Mouse (Mus musculus) fibroblast of lung, adult 2 months (primary cell): ENCODE measurements around the gene Mybpc3.

Experiments
- DNase-seq: peaks from one replicate; pipeline ENCODE4 v3.0.0-alpha.2; 2011; ENCODE audit warnings: low read depth

Mybpc3 gene

GRCm38 (mm10) chr2:91121497-91121896 lies 3.6 kb downstream of the Mybpc3 start:
- DNase-seq: no peak

DNA sequence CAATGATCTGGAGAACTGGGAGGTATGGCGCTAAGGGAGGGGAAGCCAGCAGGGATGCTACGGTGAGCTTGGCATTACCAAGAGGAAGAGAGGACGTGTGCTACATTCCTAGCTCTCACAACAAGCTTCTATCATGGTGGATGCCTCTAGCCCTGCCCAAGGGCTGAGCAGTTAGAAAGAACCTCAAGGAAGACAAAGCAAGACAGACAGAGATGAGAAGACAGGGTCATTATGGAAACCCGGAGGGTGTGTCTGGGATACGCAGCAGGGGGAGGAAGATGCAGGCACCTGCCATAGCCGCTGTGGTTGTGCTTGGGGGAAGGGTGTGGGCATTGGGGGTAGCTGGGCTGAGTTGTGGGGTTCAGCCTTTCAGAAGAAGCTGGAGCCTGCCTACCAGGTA lies 5.6 kb downstream of the Mybpc3 start:
- DNase-seq: no peak

- no peak for DNase-seq
Measured at GRCm38 (mm10) chr2:91125101-91125500, 7.2 kb downstream of the Mybpc3 start.

DNA sequence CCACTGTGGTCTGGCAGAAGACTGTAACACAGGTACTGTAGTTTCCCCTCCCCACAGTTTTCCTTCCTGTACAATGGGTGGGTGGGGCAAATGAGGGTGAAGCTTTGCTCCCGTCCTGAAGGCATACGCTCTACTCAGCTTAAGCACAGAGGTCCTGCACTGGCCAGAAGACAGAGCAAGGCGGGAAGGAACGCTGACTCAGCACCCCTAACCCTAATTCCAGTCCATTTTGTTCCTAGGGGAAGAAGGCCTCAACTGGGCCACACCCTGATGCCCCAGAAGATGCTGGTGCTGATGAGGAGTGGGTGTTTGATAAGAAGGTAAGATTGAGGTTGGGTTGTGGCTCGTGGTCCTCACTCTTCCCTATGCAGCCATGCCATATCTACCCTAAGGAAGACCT lies 10.8 kb downstream of the Mybpc3 start:
- DNase-seq: no peak

GRCm38 (mm10) chr2:91130126-91130525 lies 12.2 kb downstream of the Mybpc3 start:
- DNase-seq: no peak

DNA sequence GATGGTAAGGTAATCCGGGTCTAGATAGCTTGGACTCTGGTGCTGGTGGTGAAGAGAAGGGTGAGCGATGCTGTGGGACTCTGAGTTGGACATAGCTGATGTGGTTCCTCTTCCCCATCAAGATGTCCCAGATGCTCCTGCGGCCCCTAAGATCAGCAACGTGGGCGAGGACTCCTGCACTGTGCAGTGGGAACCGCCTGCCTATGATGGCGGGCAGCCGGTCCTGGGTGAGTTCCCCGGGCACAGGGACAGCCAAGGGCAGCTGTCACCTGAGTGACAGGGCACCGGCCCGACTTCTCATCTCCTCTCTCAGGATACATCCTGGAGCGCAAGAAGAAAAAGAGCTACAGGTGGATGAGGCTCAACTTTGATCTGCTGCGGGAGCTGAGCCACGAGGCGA lies 13.3 kb downstream of the Mybpc3 start:
- no peak for DNase-seq

DNA sequence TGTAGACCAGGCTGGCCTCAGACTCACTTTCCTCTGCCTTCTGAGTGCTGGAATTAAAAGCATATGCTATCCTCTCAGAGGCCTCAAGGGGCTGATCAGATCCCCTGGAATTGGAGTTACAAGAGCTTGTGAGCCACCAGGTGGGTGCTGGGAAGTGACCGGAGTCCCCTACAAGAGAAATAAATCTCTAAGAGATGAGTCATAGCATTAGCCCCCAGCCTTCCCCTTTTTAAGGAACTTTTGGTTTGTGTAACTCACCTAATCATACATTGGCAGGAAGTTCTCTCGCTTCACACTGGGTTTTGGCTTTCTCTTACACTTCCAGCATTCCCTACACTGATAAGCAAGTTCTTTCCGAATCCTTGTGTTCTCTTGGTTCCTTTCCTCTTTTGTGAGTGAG lies 14.1 kb downstream of the Mybpc3 start:
- no peak for DNase-seq

DNA sequence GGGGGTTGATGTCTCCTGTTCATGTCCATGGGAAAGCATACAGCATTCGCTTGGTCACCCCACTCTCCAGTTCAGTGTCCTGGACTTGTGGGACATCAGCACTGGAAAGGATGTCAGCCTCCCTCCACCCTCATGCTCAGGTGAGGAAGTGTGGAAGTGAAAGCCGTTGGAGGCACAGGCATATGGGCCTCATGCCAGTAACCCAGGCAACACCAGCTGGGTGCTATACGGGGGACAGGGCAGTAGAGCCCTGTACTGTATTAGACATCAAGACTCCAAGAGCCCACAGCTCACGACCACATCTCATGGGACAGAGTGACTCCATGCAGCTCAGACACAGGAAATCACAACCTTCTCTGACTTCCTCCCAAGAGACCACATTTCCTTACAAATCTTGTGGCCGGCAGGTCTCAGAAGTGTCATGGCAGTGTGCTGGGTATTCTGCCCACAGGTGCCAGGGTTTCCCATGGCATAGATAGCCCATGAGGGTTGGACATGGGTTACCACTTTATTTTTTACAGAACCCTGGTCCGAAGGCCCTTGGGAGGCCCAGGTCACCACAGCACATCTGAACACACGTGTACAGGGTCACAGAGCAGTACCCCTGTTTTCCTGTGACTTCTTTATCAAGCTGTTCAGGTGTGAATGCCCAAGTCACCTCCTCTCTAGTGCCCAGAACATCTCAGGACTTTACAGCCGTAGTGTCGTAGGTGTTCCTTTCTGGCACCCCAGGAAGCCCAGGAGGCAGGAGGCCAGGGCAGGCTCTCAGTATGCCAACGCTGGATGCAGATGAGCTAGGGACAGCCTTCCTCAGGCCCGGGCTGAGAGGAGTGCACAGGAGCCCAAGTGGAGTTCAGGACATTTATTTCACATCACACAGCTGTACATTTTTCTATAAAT lies 18.8 kb downstream of the Mybpc3 start:
- DNase-seq: no peak

GRCm38 (mm10) chr2:91137481-91137880 lies 19.5 kb downstream of the Mybpc3 start:
- no peak for DNase-seq

- no peak for DNase-seq
Measured at GRCm38 (mm10) chr2:91139311-91139710, 21.4 kb downstream of the Mybpc3 start.

- DNase-seq: no peak
Measured at GRCm38 (mm10) chr2:91139764-91140163, 21.8 kb downstream of the Mybpc3 start.

GRCm38 (mm10) chr2:91142920-91143319 lies 25.0 kb downstream of the Mybpc3 start:
- no peak for DNase-seq

DNA sequence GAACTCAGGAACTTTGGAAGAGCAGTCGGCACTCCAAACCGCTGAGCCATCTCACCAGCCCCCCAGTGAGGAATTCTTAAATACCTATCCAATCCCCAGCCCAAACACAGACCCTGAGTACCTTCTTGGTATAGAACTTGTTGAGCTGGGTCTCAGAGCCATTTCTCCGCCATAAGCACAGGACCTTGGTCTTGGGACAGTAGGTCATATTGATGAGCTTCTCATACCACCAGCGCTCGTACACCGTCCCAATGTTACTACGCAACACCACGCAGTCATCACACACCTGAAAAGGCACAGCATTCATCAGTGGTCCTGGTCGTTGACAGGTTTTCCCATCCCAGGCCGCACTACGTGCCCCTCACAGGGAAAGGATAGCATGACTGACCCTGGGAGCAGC lies 25.5 kb downstream of the Mybpc3 start:
- DNase-seq: no peak

GRCm38 (mm10) chr2:91148101-91148500 lies 30.2 kb downstream of the Mybpc3 start:
- no peak for DNase-seq

DNA sequence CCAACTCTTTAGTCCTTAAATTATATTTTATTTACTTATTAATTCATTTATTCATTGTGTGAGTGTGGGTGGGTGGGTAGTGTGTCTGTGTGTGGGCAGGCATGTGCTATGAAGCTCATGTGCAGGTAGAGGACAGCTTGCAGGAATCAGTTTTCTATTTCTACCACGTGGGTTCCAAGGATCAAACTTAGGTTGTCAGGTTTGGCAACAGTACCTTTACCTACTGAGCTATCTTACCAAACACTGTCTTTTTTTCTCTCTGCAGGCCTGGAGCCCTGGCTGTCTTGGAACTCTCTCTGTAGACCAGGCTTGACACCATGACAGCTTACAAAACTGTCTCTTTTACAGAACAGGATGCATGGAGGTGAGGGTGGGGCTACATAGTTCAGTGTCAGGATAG lies 33.4 kb downstream of the Mybpc3 start:
- no peak for DNase-seq

GRCm38 (mm10) chr2:91152885-91153377 lies 35.0 kb downstream of the Mybpc3 start:
- no peak for DNase-seq

GRCm38 (mm10) chr2:91154091-91154490 lies 36.1 kb downstream of the Mybpc3 start:
- DNase-seq: no peak

- DNase-seq: no peak
Measured at GRCm38 (mm10) chr2:91157002-91157752, 39.2 kb downstream of the Mybpc3 start.

GRCm38 (mm10) chr2:91160591-91160990 lies 42.6 kb downstream of the Mybpc3 start:
- no peak for DNase-seq

- DNase-seq: no peak
Measured at GRCm38 (mm10) chr2:91162952-91163351, 45.0 kb downstream of the Mybpc3 start.

- no peak for DNase-seq
Measured at GRCm38 (mm10) chr2:91163532-91163931, 45.6 kb downstream of the Mybpc3 start.

GRCm38 (mm10) chr2:91164991-91165390 lies 47.0 kb downstream of the Mybpc3 start:
- DNase-seq: no peak

- no peak for DNase-seq
Measured at GRCm38 (mm10) chr2:91167629-91168028, 49.7 kb downstream of the Mybpc3 start.
